Mouse (Mus musculus) frontal cortex, postnatal 36 days (tissue): ENCODE measurements at regions not wholly inside any gene's neighbourhood (a gene's known extent, or its start where the extent isn't known, plus 50 kb on each side); places are given as distances from the start of the nearest gene placed in this dataset.

Source experiments
- DNase-seq, 2 experiments: peaks; one replicate each; pipeline ENCODE4 v3.0.0; 2022; ENCODE audit warnings: low spot score in 2 of 2

DNA sequence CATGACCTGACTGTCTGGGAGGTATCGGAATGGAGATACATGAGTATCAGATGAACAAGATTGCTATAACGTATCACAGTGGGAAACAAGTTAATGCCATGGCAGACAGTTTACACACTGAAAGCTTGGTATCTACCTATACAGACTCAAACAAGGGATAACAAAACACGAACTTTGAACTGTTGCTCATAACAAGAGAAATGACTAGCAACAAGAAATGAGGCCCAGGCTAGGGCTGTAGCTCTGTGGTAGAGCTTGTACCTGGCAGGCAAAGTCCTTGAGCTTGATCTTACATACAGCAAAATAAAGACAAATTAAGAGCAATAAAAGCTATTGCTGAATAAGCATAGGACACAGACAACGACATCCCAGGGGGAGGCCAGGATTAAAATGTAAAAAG is 172.4 kb upstream of the Pln start:
- no peak for DNase-seq

GRCm38 (mm10) chr10:53167767-53168166 is 169.7 kb upstream of the Pln start:
- DNase-seq = no peak

DNA sequence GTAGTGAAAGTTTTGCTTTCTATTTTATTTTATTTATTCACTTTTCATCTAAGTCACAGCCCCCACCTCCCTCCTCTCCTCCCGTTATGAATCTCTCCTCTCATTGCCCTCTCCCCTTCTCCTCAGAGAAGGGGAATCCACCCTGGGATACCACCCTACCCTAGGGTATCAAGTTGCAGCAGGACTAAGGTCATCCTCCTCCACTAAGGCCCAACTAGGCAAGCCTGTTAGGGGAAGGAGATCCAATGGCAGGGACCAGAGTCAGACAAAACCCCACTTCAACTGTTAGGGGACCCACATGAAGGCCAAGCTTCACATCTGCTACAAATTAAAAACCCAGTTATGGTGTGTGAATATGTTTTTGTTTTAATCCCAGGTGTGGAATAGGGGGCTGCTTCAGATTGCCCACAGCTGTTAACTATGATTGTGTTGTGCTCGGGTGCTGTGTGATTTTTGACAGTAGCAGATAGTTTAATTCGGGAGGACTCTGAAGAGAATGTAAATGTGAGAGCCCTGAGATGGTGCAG is 163.4 kb upstream of the Pln start:
- DNase-seq = no peak

GRCm38 (mm10) chr10:53175946-53176345 is 161.5 kb upstream of the Pln start:
- no peak for DNase-seq

- no peak for DNase-seq
Observed at GRCm38 (mm10) chr10:53178561-53178960, 158.9 kb upstream of the Pln start.

DNA sequence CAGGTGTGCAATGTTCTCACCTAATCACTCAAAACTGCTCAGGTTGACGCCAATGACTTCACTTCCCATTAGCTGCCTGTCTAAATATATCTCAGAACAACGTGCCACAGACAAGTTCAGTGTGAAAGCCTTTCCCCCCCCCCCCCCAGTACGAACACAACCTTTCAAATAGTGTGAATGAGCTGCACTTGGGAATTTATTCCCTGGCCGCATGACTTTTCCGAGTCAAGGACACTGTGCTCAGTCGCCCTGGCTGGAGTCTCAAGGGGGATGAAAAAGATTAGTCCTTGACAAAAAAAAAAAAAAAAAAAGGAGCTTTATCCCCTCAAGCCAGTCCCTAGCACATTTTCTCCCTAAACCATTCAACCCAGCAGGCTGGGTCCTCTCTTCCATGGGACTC is 158.4 kb upstream of the Pln start:
- no peak for DNase-seq

DNA sequence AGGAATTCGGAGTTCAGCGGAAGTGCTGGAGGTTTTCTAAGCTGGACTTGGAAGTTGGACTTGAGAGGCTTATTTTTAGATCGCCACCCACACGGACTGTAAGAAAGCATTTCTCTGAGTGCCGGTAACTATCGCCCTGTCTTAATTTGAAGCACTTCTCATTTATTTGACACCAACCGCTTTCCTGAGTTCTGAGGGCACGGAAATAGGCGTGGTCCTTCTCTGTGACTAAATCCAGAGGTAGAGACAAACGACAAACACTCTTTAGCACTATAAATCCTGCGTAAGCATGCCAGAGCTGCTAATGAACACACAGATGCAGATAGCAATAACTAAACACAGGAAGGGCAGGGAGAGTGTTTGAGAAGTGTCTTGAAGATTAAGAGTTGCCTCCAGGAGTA is 156.7 kb upstream of the Pln start:
- DNase-seq = peak; percentile 6 to 50

- DNase-seq = no peak
Observed at GRCm38 (mm10) chr10:53181413-53181812, 156.1 kb upstream of the Pln start.

DNA sequence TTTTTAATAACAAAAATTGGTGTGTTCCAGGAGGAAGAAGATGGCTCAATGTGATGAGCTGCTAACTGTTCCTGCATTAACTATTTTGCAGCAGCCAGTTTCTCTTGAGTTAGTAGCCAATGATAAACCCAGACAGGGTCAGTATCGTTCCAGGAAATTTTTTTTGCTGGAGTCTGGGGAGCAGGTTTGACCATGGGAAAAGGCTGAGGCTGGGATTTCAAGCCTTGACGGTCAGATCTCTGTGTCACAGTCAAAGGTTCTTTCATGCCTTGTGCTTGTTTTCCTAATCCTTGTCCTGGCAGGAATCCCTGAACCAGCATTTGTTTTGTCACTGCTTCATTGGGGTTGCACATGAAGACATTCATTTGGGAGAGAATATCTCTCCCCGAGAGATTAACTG is 129.0 kb upstream of the Pln start:
- no peak for DNase-seq

DNA sequence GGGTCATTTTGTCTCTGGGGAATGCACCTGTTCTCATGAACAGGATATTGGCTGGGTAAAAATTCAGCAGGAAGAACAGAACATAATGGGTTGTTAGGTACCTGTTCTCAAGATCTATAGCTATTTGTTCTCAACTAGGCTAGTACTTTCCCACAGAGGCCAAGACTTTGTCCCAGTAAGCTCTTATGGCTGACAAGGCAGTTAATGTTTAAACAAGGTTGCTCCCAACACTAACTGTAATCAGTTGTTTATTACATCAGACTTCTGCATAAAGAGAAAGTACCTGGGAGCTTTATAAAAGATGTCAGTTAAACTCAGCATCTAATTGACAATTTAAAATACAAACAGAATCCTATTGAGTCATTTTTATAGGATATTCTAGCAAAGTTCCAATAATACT is 127.6 kb upstream of the Pln start:
- no peak for DNase-seq
